Mouse (Mus musculus): ENCODE results near the gene Cep295. TPM values are rescaled to one million over a fixed set of nuclear protein-coding genes. Genes with fewer than 3 reads are reported as not detected.
"Not testable (repeated sequence)": the region's sequence is repeated elsewhere in the genome, so short reads cannot be mapped to it uniquely, and the experiment has no call there.

The Cep295 gene
- total RNA-seq, 2 experiments from 2014 or later: 10.1 TPM

DNA sequence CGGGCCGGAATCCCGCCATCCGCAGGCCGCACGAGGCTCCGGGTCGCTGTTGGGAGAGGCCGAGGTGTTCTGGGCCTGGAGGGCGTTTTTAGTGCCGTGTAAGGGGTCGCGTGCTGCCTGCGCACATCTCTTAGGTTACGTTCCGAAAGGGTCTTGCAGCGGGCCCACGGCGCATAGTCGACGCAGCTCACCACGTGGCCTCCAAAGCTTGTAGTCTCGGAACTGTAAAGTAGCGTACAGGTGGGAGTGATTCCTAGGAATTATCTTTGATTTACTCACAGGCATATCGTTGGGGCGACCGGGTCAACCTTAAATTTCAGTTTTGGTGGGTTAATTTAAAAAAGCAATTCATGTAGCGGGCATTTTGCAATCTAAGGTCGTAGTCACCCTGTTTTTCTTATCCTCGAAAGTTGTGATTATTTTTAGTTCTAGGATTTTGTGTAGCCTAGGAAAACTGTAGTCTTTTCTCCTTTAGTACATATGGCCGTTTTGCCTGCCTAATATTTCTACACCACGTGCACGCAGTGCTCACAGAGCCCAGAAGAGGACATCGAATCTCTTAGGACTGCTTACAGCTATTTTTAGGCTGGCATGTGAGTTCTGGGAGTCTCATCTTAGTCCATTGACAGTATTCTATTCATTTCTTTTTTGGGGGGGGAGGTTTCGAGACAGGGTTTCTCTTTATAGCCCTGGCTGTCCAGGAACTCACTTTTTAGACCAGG, 51.0 kb downstream of the Cep295 start, which contains the start of gene 4931406C07Rik:
Gene 4931406C07Rik, minus strand, starts transcription at position 51 of the 722 bp plus-strand sequence.
- no peak for DNase-seq

DNA sequence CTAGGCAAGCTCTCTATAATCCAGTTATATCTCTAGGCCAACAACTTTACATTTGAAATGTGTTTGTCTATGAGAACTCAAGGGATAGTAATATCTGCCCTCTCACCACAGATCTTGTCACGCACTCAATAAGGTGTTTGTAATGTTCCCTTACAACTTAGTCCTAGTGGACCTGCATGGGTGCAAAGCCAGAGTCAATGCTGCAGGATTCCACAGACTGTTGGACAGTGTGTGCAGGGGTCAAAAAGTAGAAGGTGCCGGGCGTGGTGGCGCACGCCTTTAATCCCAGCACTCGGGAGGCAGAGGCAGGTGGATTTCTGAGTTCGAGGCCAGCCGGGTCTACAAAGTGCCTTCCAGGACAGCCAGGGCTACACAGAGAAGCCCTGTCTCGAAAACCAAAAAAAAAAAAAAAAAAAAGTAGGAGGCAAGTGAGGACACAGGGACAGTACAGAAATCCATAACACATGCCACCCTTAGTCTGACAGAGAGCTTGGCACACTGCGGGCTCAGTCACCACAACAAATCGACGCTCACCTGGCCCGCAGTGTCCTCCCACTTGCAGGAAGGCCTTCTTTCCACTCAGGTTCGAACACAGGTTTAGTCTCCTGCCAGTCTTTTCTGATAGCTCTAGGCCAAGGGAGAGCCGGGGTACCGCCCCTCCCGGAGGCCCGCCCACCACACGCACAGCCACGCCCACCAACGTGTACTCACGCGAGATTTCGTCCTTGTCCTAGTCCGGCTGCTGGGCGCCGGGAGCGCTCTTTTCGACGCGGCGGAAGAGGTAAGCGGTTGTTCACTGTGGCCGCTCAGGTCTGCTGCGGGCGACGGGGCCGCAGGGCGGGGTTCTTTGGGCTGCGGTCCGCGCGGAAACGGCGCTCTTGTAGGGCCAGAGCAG, 51.8 kb downstream of the Cep295 start, which contains the start of gene Taf1d:
Gene Taf1d, plus strand, starts transcription at position 712 of the 895 bp plus-strand sequence.
- DNase-seq: peak; percentile 98

DNA sequence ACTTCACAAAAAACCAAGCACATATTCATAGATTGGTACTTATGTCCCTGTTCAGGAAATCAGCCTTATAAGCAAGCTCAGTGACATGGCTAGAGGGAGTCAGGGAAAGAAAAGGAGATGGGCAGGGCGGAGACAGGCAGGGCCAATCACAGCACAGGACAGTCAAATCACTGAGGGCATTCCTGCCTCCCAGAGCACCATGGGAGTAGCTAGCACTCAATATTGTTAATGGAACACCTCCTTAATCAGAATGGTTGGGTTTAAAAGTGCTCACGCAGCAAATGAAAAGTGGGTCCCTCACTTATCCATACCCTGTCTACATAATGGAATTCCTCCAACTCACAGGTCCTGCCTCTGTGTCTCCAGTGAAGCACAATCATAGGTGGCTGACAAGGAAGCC, 54.7 kb downstream of the Cep295 start:
- DNase-seq: no peak

DNA sequence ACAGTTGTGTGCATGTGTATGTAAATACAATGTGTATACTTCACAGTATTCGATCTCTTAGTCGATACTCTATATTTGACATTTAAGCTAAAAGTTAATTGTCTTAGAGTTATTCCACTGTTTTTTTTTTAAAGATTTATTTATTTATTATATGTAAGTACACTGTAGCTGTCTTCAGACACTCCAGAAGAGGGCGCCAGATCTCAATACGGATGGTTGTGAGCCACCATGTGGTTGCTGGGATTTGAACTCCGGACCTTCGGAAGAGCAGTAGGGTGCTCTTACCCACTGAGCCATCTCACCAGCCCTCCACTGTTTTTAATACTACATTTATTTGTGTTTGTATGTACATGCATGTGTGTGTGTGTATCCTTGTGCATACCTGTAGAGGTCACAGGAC, 55.6 kb downstream of the Cep295 start:
- DNase-seq: not testable (repeated sequence)

DNA sequence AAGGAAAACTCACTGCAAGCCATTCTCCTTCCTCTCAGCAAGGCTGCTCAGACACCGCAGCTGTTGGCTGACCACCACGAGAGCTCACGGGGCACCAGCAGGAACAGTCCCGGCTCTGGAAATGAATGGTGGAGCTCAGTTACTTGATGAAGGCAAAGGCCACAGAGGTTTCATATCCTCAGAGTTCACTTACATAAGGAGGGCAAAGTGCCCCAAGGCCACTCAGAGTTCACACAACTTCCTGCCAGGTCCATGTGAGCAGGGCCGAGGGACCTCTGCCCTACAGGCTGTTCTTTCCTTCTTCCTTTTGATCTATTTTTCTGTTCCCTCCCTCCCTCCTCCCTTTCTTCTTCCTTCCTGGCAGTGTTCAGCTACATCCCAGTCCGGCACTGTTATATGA, 56.2 kb downstream of the Cep295 start:
- peak; percentile 23 for DNase-seq

DNA sequence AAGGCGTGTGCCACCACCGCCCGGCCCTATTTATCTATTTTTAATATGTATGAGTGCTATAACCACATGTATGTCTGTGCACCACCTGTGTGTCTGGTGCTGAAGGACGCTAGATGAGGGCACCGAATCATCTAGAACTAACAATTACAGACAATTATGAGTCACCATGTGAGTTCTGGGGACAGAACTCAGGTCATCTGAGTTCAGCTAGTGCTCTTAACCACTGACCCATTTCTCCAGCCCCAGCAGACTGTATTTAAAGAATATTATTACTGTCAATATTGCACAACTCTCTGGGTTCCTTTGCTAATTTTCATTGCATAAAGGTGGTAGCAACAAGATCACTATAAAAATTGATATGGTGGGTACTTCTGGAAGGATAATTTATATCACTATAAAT, 57.5 kb downstream of the Cep295 start:
- no peak for DNase-seq

DNA sequence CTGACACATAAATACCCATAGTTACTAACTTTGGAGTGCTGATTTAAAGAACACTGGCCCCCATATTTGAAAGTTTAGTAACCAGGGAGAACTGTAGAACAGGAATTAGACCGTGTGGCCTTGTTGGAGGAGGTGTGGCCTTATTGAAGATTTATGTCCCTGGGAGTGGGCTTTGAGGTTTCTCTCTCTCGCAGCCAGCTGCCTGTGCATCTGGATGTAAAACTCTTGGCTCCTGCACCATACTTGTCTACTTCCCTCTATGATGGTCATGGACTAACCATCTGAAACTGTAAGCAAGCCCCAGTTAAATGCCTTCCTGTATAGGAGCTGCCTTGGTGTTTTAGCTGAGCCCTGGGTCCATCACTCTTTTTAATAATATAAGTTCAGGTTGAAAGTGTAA, 59.1 kb downstream of the Cep295 start:
- DNase-seq: no peak

DNA sequence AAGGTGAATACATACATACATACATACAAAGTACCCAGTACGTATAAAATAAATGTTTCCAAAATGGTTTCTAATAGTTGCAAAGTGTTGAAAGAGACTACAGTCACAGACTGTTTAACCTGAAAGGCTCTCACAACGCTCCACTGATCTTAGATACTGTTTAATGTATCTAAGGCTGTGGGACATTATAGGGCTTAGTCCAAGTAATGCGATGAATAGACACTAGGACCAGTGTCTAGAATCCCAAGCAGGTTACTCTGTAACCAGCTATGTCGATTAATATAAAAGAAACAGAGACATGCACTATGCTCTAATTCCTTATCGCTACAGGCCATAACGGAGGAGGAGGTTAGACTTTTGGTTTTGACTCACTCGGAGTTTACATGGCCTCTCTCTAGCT, 60.5 kb downstream of the Cep295 start:
- no peak for DNase-seq

DNA sequence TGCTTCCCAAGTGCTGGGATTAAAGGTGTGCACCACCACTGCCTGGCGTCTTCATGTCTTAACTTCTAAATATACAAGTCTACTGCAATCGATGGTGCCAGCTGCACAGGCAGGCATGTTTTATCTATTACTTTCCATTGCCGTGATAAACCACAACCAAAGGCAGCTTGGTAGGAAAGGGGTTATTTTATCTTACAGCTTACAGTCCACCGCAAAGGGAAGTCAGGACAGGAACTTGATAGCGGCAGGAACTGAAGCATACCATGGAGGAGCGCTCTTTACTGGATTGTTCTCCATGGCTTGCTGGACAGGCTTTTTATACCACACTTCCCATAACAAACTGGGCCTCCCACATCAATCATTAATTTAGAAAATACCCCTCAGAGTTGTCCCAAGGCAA, 68.3 kb downstream of the Cep295 start:
- no peak for DNase-seq

DNA sequence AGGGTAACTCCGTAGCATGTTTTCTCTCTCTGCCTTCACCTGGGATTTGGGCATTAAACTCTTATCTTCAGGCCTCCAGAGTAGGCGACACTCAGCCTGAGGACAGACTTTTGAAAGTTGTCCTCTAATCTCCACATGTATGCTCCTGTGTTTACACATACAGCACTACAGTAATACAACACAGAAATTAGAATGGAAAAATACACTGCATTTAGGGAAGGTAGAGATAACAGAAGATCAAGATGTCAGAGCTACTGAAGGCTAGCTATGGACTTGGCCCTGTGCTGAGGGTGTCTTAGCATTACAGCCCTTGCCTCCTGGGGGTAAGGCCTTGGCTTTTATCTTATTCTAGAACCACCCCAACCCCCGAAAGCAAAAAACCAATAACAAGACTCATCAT, 69.2 kb downstream of the Cep295 start:
- no peak for DNase-seq

DNA sequence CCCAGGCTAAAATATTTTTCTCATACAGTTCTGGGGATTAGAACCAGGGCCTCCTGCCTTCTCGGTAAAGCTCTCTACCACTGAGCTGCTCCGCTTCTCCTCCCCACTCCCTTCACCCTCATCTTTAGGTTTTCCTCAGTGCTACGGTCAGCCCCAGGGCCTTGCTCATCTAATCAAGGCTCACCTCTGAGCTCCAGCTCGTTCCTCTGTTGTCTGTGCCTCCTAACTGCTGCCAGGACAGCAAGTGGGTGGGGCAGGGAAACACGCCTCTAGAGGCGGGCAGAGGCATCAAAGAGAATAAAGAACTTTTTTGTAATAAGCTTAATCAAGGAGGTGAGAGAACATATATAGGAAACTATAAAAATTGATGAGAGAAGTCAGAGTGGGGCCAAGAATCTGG, 69.7 kb downstream of the Cep295 start:
- no peak for DNase-seq

DNA sequence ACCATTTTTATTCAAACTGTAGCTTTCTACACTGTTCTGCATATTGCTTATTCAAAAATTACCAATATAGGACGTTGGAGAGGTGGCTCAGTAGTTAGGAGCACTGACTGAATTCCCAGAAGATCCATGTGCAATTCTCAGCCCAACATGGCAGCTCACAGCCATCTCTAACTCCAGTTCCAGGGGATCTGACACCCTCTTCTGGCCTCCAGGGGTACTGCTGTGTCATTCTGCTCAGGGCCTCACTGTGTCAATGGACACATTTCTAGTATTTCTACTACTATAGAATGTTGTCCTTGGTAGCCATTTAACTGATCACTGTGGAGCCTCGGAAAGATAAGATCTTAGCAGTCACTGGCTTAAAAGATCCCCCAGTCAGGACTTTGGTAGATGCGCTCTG, 72.1 kb downstream of the Cep295 start:
- DNase-seq: no peak

DNA sequence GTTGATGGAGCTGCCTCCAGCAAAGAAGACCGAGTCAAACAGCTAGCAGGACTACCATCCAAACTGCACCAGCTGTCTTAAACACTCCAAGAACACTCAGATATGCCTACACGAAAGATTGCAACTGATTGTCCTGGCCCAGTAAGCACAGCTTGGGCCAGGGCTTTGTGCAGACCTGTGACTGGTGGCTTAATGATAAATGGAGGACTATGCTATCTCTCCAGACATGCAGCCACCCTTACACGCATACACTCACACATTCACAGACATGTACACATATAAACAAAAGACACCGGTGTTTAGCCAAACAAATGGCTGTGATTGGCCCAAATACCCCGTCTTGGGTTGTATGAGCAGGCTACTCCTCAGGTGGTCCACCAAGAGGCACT, 77.1 kb downstream of the Cep295 start:
- no peak for DNase-seq

DNA sequence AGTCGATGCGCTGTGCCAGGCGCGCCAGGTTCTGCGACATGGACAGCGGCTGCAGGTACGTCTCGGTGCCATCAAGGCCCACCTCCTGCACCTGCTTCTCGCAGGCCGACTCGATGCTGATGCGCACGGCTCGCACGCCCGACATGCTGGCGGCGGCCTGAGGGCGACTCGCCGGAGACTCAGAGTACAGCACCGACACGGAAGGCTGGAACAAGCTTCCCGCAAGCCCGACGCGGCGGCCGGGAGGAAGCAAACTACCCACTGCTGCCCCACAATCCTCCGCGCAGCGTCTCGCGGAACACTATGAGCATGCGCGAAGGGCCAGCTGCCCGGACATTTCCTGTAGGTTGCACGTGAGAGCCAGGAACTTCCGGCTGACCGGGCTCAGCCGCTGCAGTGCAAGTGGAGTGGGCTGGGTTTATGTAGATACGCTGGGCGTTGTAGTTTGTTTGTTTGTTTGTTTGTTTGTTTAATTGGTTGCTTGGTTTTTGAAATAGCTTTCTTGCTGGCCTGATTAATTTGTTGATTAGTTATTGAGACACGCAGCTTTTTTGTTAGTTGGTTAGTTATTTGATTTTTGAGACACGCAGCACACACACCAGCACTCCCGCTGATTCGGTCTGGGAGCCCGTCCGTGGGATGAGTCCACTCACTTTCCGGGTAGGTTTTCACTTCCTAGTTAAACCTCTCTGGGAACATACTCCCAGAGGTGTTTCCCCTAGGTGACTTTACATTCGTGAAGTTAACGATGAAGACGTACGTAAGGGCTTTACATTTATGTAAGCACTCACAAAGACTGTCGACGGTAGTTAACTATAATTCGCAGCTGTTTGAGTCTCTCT, 77.7 kb downstream of the Cep295 start, which contains the start of gene Med17:
Gene Med17, minus strand, starts transcription at position 283 of the 842 bp plus-strand sequence.
- DNase-seq: peak; percentile 90

DNA sequence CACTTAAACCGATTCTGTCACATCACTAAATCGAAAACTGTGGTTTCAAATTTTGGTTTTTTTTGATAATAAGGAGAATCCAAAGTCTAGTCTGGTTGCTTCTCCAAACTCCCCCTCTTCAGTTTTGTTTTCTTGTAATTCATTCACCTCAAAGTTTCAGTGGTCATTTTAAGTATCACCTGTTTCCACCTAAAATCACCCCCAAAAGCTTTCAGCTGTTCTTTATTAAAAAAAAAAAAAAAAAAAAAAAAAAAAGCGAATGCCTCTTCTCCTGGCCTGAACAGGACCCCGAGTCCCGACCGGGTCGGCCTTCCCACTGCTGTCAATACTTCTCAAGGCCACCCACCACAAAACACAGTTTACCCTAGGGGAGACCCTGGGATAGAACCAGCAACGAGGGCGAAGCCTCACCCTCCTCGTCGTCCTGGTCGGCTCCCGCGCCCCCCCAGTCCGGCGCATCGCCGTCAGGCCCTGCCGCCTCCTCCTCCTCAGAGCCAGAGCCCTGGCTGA, 78.4 kb downstream of the Cep295 start:
- no peak for DNase-seq

DNA sequence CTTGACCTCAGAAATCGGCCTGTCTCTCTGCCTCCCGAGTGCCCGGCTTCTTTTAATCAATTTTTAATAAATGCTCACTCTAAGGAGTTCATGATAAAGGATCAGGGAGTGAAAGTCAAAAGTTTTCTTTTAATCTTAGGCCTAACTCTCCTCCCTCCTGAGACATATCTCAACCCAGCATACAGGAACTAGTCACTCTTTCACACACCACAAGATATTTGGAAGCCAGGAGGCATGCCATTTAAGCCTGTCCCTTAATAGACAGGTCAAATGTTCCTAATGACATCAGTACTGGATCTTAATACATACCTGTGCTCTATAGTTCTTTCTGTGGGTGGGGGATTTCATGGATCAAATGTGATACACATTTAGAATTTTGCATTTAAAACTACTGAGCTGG, 79.2 kb downstream of the Cep295 start:
- no peak for DNase-seq

DNA sequence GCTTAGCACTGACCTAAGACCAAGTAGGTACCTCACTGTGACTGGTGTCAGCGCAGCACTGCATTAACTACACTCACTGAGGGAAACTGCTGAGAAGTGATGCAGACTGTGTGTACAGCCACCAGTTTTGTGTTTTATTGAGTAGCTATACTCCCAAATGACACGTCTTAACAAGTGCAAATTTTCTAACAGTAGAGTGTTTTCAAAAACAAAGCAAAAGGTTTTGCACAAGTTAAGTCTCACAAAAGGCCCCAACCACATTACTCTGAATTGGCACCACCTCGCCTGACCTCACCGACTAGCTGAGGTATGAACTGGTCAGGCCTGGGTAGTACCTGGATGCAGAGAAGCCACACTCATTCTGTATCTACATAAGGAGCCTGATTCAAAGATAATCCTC, 80.7 kb downstream of the Cep295 start:
- no peak for DNase-seq

DNA sequence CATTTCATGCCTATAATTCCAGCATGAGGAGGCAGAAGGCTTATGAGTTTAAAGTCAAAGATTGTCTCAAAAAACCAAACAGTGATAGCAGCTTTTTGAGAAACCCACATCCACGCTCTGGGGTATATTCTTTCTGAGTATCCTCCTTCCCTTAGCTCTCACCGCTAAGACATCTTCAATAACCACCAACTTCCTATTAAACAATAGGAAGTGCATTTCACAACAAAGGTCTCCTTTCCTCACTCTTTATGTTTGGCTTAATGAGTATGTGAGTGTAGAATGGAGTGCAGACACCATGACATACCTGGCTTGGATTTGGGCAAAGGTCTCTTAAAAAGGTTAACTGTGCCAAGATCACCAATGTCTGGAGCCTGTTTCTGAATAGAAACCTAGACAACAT, 83.6 kb downstream of the Cep295 start:
- no peak for DNase-seq

All from gastrocnemius, postnatal 10 days (tissue).